Mouse (Mus musculus) megakaryocyte progenitor cell, adult 5-6 weeks (primary cell): ENCODE measurements at regions not wholly inside any gene's neighbourhood (a gene's known extent, or its start where the extent isn't known, plus 50 kb on each side); places are given as distances from the start of the nearest gene placed in this dataset.

Experiments used
- ATAC-seq: replicated peaks from 2 replicates; pipeline ENCODE4 v1.8.0; 2016; ENCODE audit warnings: mild to moderate bottlenecking, moderate TSS enrichment, inconsistent platforms; ENCODE audit not compliant: poor library complexity

- no peak for ATAC-seq
These were observed 247.0 kb downstream of the Ptprc start for GRCm38 (mm10) chr1:137928522-137928921.

- ATAC-seq: no peak
These were observed 247.6 kb downstream of the Ptprc start for GRCm38 (mm10) chr1:137927953-137928352.

- ATAC-seq: no peak
These were observed 249.2 kb downstream of the Ptprc start for GRCm38 (mm10) chr1:137926326-137926725.

- no peak for ATAC-seq
These were observed 251.4 kb downstream of the Ptprc start for GRCm38 (mm10) chr1:137924156-137924555.

GRCm38 (mm10) chr1:137923705-137924104 lies 251.8 kb downstream of the Ptprc start:
- no peak for ATAC-seq

GRCm38 (mm10) chr1:137922769-137923168 lies 252.7 kb downstream of the Ptprc start:
- ATAC-seq: peak; percentile 63

GRCm38 (mm10) chr1:137921592-137921991 lies 253.9 kb downstream of the Ptprc start:
- ATAC-seq: peak; percentile 79

- no peak for ATAC-seq
These were observed 255.6 kb downstream of the Ptprc start for GRCm38 (mm10) chr1:137919739-137920563.

GRCm38 (mm10) chr1:137917449-137917848 lies 258.1 kb downstream of the Ptprc start:
- no peak for ATAC-seq

GRCm38 (mm10) chr1:137906883-137907282 lies 268.6 kb downstream of the Ptprc start:
- no peak for ATAC-seq

- no peak for ATAC-seq
These were observed 269.0 kb downstream of the Ptprc start for GRCm38 (mm10) chr1:137906477-137906876.

- no peak; the same call in 1 of the 2 replicates for ATAC-seq
These were observed 269.9 kb downstream of the Ptprc start for GRCm38 (mm10) chr1:137905566-137905965.

- no peak for ATAC-seq
These were observed 272.2 kb downstream of the Ptprc start for GRCm38 (mm10) chr1:137903351-137903750.

- ATAC-seq: no peak
These were observed 272.6 kb downstream of the Ptprc start for GRCm38 (mm10) chr1:137902859-137903258.

- ATAC-seq: no peak
These were observed 273.5 kb downstream of the Ptprc start for GRCm38 (mm10) chr1:137901996-137902395.

- no peak for ATAC-seq
These were observed 274.3 kb downstream of the Ptprc start for GRCm38 (mm10) chr1:137901211-137901610.

GRCm38 (mm10) chr1:137900621-137901071 lies 274.9 kb downstream of the Ptprc start:
- ATAC-seq: peak; percentile 12

- ATAC-seq: peak; percentile 18
These were observed 275.4 kb downstream of the Ptprc start for GRCm38 (mm10) chr1:137899916-137900601.

- no peak for ATAC-seq
These were observed 276.2 kb downstream of the Ptprc start for GRCm38 (mm10) chr1:137899305-137899704.

GRCm38 (mm10) chr1:137898891-137899290 lies 276.6 kb downstream of the Ptprc start:
- 0 out of 2 replicates have a peak, but pooled peaks have one; percentile 11 for ATAC-seq

- ATAC-seq: peak; percentile 87
These were observed 277.1 kb downstream of the Ptprc start for GRCm38 (mm10) chr1:137898397-137898796.

- peak; percentile 46; the same call in 1 of the 2 replicates for ATAC-seq
These were observed 293.9 kb downstream of the Ptprc start for GRCm38 (mm10) chr1:137881656-137882055.
